Mouse (Mus musculus): ENCODE data around the gene Ccdc60. TPM values are rescaled to one million over a fixed set of nuclear protein-coding genes. Genes with fewer than 3 reads are reported as not detected.

Ccdc60 gene
- polyA plus RNA-seq, 1 experiment: not detected

DNA sequence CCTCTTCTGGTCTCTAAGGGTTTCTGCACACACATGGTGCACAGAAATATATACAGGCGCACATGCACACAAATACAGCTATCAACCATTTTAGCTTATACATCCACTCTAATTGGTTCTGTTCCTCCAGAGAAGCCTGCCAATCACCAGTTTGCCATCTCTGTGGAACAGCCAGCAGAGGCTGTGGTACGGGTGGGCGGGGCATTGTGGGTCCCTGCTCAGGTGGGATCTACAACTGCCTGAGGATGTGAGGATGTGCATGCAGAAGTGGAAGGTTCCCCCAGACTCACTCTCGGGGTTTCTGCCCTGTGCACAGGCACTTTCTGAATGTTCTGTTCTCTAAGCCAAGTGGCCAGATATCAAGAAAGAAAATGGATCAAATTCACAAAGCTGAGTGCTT, 10.8 kb downstream of the Ccdc60 start:
- Histone ChIP-seq H3K4me3 (replicated peaks) (no peak overlapping the region), H3K36me3 (ENCODE audit: control insufficient read depth) (no peaks in the 10 kb centered on the region), H3K9me3 (ENCODE audit: control insufficient read depth, low read length) (peaks cover 30% of the 10 kb centered on the region), H3K27me3 (ENCODE audit: control insufficient read depth) (no peaks in the 10 kb centered on the region), H3K4me1 (ENCODE audit: control insufficient read depth) (no peaks in the 10 kb centered on the region)
- TF ChIP-seq GATA1 (IDR thresholded peaks at IDR 0.05; ENCODE audit: low read length) (no peak), TAL1 (IDR thresholded peaks at IDR 0.05; ENCODE audit: low read length) (no peak)

DNA sequence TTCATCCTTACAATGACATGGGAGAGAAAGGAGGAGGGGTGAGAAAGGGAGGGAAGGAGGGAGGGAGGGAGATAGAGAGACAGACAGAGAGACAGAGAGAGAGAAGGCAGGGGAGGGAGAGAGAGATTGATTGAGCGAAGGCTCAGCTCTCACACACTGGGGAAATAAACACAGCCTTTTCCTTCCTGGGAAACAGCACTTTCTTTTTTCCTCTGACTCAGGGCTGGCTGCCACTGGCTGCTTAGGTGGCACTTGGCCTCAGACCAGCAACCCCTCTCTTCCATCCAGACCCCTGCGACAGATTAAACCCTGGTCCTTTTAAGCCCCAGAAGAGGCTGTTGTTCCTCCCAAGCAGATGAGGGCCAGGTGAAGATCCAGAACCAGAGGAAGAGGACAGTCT, 14.0 kb downstream of the Ccdc60 start:
- no peaks in the 10 kb centered on the region for H3K4me1 ChIP-seq (ENCODE audit: control insufficient read depth)

GRCm38 (mm10) chr5:116274365-116274764, 14.4 kb downstream of the Ccdc60 start:
- H3K4me3 ChIP-seq (replicated peaks): no peak overlapping the region
- no peak for TF ChIP-seq TAL1 (IDR thresholded peaks at IDR 0.05; ENCODE audit: low read length)
- no peak for TF ChIP-seq GATA1 (IDR thresholded peaks at IDR 0.05; ENCODE audit: low read length)

More for the DNA sequence above, 14.0 kb downstream of the Ccdc60 start:
- Histone ChIP-seq H3K36me3 (ENCODE audit: control insufficient read depth) (no peaks in the 10 kb centered on the region), H3K27me3 (ENCODE audit: control insufficient read depth) (no peaks in the 10 kb centered on the region), H3K9me3 (ENCODE audit: control insufficient read depth, low read length) (peaks cover 30% of the 10 kb centered on the region), H3K4me3 (replicated peaks) (no peak overlapping the region)
- TF ChIP-seq GATA1 (IDR thresholded peaks at IDR 0.05; ENCODE audit: low read length) (no peak), TAL1 (IDR thresholded peaks at IDR 0.05; ENCODE audit: low read length) (no peak)

DNA sequence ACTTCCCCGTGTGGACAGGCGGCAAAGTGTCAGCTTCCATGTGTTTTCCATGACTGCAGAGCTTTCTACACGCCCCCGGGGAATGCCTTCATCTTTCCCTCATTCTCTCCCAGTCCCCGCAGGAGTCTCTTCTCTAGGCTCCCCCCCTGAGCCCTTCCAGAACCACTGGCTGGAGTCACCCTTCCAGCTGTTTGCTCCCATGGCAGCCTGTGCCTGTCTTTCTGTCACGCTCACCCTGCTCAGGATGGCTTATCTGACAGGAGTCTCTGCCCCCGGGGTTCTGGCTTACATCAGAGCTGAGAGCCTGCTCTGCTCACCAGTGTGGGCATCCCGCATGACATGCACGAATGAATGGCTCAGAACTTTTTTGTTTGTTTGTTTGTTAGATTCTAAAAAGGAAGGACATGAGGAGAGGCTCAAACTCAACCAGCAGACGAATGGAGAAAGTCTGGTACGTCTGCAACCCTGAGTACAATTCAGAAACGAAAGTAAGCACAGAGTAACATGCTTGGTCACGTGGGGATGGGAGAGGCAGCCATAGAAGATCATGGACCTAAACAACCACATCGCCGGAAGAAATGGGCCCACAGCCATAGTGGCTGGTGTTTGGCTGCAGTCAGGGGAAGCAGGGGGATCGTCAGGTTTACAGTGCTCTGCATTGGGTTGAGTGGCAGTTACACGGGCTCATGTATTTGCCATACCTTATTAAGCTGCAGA, 17.1 kb downstream of the Ccdc60 start:
- peaks cover 10% of the 10 kb centered on the region for H3K9me3 ChIP-seq (ENCODE audit: control insufficient read depth, low read length)
- no peaks in the 10 kb centered on the region for H3K27me3 ChIP-seq (ENCODE audit: control insufficient read depth)
- H3K4me3 ChIP-seq (replicated peaks): no peak overlapping the region
- H3K4me1 ChIP-seq (ENCODE audit: control insufficient read depth): no peaks in the 10 kb centered on the region
- TF ChIP-seq GATA1 (IDR thresholded peaks at IDR 0.05; ENCODE audit: low read length) (no peak), TAL1 (IDR thresholded peaks at IDR 0.05; ENCODE audit: low read length) (no peak)
- H3K36me3 ChIP-seq (ENCODE audit: control insufficient read depth): no peaks in the 10 kb centered on the region

More at GRCm38 (mm10) chr5:116274365-116274764, 14.4 kb downstream of the Ccdc60 start:
- Histone ChIP-seq H3K36me3 (ENCODE audit: control insufficient read depth) (no peaks in the 10 kb centered on the region), H3K27me3 (ENCODE audit: control insufficient read depth) (no peaks in the 10 kb centered on the region), H3K4me1 (ENCODE audit: control insufficient read depth) (no peaks in the 10 kb centered on the region), H3K9me3 (ENCODE audit: control insufficient read depth, low read length) (peaks cover 30% of the 10 kb centered on the region)

- H3K27me3 ChIP-seq (ENCODE audit: control insufficient read depth): no peaks in the 10 kb centered on the region
- no peak overlapping the region for H3K4me3 ChIP-seq (replicated peaks)
- TF ChIP-seq GATA1 (IDR thresholded peaks at IDR 0.05; ENCODE audit: low read length): no peak
- TF ChIP-seq TAL1 (IDR thresholded peaks at IDR 0.05; ENCODE audit: low read length): no peak
- H3K36me3 ChIP-seq (ENCODE audit: control insufficient read depth): no peaks in the 10 kb centered on the region
- H3K9me3 ChIP-seq (ENCODE audit: control insufficient read depth, low read length): no peaks in the 10 kb centered on the region
- no peaks in the 10 kb centered on the region for H3K4me1 ChIP-seq (ENCODE audit: control insufficient read depth)
Observed at GRCm38 (mm10) chr5:116269212-116270145, 19.3 kb downstream of the Ccdc60 start.

DNA sequence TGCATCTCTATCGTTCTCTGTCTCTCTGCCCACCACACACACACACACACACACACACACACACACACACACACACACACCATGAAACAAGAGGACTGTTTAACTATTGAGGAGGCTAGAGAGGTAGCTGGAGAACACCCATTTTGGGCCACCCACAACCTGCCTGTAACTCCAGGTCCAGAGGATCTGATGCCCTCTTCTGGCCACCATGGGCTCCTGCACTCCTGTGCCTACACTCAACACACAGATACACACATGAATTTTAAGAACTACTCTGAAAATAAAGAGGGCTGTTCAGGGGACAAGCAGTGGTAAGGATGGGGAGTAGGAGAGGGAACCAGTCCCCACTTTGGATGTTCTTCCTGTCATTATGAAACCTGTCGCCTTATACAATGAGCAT, 26.1 kb downstream of the Ccdc60 start:
- H3K4me3 ChIP-seq (replicated peaks): no peak overlapping the region
- H3K27me3 ChIP-seq (ENCODE audit: control insufficient read depth): no peaks in the 10 kb centered on the region
- peaks cover 11% of the 10 kb centered on the region for H3K9me3 ChIP-seq (ENCODE audit: control insufficient read depth, low read length)
- no peaks in the 10 kb centered on the region for H3K36me3 ChIP-seq (ENCODE audit: control insufficient read depth)
- TF ChIP-seq TAL1 (IDR thresholded peaks at IDR 0.05; ENCODE audit: low read length) (no peak), GATA1 (IDR thresholded peaks at IDR 0.05; ENCODE audit: low read length) (no peak)
- no peaks in the 10 kb centered on the region for H3K4me1 ChIP-seq (ENCODE audit: control insufficient read depth)

DNA sequence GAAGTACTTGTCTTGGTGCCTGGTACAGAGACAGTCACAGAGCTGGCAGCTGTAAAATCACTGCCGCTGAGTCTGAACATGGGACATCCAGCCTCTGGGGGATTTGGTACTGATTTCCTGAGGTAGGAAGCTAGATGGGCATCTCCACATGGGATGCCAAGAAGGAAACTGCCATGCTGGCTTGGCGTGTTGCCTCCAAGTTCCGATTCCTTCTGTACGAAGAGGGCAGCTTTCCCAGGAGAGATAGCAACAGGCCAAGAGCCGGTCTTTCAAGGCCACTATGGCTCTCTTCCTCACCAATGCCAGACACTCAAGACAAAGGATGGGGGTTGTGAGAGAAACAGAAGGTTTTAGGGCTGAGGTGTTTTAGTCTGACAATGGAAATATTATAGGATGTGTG, 26.8 kb downstream of the Ccdc60 start:
- Histone ChIP-seq H3K9me3 (ENCODE audit: control insufficient read depth, low read length) (peaks cover 11% of the 10 kb centered on the region), H3K36me3 (ENCODE audit: control insufficient read depth) (no peaks in the 10 kb centered on the region), H3K4me1 (ENCODE audit: control insufficient read depth) (no peaks in the 10 kb centered on the region), H3K4me3 (replicated peaks) (no peak overlapping the region), H3K27me3 (ENCODE audit: control insufficient read depth) (no peaks in the 10 kb centered on the region)
- no peak for TF ChIP-seq GATA1 (IDR thresholded peaks at IDR 0.05; ENCODE audit: low read length)

GRCm38 (mm10) chr5:116260356-116260755, 28.4 kb downstream of the Ccdc60 start:
- Histone ChIP-seq H3K4me3 (replicated peaks) (no peak overlapping the region), H3K27me3 (ENCODE audit: control insufficient read depth) (no peaks in the 10 kb centered on the region), H3K4me1 (ENCODE audit: control insufficient read depth) (no peaks in the 10 kb centered on the region), H3K9me3 (ENCODE audit: control insufficient read depth, low read length) (peaks cover 11% of the 10 kb centered on the region), H3K36me3 (ENCODE audit: control insufficient read depth) (no peaks in the 10 kb centered on the region)
- TF ChIP-seq TAL1 (IDR thresholded peaks at IDR 0.05; ENCODE audit: low read length) (no peak), GATA1 (IDR thresholded peaks at IDR 0.05; ENCODE audit: low read length) (no peak)

DNA sequence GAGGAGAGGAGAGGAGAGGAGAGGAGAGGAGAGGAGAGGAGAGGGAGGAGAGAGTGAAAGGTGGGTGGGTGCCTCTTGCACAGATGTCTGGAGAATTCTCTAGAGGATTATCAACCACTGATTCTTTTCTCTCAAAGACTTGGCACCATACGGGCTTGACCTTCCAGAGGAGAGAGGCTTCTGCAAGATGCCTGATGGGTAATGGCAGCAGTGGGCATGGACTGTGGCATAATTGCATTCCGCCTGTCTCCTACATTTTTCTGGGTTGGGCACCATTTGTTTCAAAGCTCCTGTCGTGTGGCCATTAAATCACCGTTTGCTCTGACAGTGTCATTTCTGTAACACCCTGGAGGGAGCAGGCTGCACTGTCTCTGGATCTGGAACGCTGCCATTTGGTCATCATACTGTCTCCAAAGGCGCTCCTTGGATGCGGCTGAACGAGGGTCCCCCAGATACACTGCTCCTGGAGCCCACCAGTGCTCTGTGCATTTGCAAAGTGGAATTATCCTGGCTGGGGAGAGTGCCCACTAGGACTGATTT, 30.4 kb downstream of the Ccdc60 start:
- H3K4me3 ChIP-seq (replicated peaks): no peak overlapping the region
- TF ChIP-seq GATA1 (IDR thresholded peaks at IDR 0.05; ENCODE audit: low read length) (no peak), TAL1 (IDR thresholded peaks at IDR 0.05; ENCODE audit: low read length) (no peak)

More for the DNA sequence above, 30.4 kb downstream of the Ccdc60 start:
- no peaks in the 10 kb centered on the region for H3K27me3 ChIP-seq (ENCODE audit: control insufficient read depth)
- H3K36me3 ChIP-seq (ENCODE audit: control insufficient read depth): no peaks in the 10 kb centered on the region
- H3K4me1 ChIP-seq (ENCODE audit: control insufficient read depth): peaks cover 8% of the 10 kb centered on the region
- peaks cover 17% of the 10 kb centered on the region for H3K9me3 ChIP-seq (ENCODE audit: control insufficient read depth, low read length)

Data from erythroblast, embryonic 14.5 days (primary cell).